Mouse (Mus musculus): ENCODE measurements around the gene Cyren. TPM values are rescaled to one million over a fixed set of nuclear protein-coding genes. Genes with fewer than 3 reads are reported as not detected.

Cyren gene
- polyA plus RNA-seq, 1 experiment from 2014 or later = 17.5 TPM

DNA sequence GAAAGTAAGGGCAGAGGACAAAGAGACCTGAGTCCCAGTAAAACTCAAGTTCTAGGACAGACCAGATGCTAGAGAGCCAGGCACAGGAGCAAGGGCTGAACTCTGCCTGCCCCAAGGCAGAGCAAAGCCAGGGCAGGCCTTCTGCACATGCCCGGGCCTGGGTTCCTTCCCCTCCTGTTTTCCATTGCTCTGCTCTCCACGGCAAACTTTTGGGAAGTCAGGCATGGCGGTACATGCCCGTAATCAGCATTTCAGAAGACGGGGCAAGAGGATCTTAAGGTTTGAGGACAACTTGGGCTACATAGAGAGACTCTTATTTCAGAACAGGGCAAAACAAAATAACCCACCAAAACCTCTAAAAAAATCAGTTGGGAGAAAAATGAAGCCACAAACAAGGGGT, 7.7 kb downstream of the Cyren start:
- Histone ChIP-seq H3K27me3 (ENCODE audit: poor library complexity, severe bottlenecking) (no peaks in the 10 kb centered on the region), H3K4me1 (peaks cover 27% of the 10 kb centered on the region), H3K36me3 (replicated peaks) (peaks cover 24% of the 10 kb centered on the region), H3K9me3 (no peaks in the 10 kb centered on the region), H3K27ac (peak overlapping the region; percentile 69), H3K4me3 (no peak overlapping the region)
- no peak for DNase-seq (ENCODE audit: extremely low spot score, low spot score)
- WGBS = 85% methylated on average over 5 of the region's 5 CpGs

DNA sequence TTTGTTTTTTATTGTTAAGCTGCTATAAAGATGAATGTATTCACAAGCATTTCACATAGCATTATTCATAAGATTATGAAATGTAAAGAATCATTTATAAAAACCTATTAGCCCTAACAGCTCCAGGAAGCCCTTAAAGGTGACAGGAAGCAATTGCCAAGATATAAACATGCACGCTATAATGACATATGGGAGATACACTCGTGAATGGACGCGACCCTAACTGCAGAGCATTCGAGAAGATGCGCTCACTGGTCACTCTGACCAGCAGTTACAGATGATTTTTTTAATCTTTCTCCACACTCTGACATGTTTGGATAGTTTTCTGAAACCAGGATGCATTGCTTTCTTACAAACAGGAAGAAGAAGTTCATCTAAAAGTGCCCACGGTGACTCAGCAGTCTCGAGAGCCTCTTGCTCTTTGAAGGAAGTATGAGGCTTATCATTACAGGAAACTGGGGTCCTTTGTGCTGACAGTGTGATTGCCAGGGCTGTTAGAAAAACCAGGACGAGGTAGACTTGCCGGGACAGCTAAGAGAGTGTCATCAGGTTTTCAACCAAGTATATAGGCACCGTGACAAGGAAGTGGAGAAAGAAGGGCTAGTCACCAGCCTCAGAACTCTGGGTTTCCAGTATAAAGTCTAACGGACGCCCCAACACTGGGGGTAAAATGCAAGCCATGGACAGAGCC, 8.5 kb downstream of the Cyren start:
- Histone ChIP-seq H3K4me1 (peaks cover 23% of the 10 kb centered on the region), H3K36me3 (replicated peaks) (peaks cover 17% of the 10 kb centered on the region), H3K27me3 (ENCODE audit: poor library complexity, severe bottlenecking) (no peaks in the 10 kb centered on the region), H3K4me3 (no peak overlapping the region), H3K9me3 (no peaks in the 10 kb centered on the region), H3K27ac (peak overlapping the region; percentile 69)
- no peak for DNase-seq (ENCODE audit: extremely low spot score, low spot score)
- 86% methylated on average over 13 of the region's 13 CpGs for WGBS

DNA sequence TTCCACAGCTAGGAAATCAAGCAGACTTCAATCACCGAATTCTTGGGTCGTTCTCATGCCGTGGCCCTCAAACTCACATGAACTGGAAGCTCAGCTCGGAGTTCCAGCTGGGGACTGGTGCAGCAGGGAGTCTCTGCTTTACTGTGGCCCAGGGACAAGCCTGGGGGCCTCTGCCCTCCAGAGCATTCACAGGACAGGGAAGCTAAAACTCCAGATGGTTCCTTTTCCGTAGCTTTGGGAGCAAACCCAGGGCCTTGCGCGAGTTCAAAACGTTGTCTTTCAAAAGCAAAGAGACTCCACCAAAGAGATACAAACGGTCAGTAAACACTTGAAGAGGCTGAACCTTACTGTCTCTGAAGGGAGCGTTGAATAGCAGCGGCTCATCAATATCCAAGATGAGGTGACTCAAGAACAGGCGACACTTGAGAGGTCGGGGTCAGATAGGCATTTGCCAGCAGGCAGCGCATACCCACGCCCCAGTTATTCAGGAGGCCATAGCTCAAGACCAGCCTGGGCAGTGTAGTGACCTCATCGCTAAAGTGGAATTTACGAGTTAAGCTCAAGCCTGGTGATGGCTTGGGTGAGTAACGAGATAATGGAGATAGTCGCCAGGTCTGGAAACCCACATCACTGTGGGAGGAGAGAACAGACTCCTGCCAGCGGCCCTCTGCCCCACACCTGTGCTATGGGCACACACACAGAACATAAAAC, 9.2 kb downstream of the Cyren start:
- H3K4me3 ChIP-seq = no peak overlapping the region
- no peak for DNase-seq (ENCODE audit: extremely low spot score, low spot score)
- no peaks in the 10 kb centered on the region for H3K27me3 ChIP-seq (ENCODE audit: poor library complexity, severe bottlenecking)
- H3K36me3 ChIP-seq (replicated peaks) = peaks cover 11% of the 10 kb centered on the region
- H3K27ac ChIP-seq = 0 out of 2 replicates have a peak overlapping the region, but pooled peaks have one; percentile 4
- H3K4me1 ChIP-seq = peaks cover 20% of the 10 kb centered on the region
- no peaks in the 10 kb centered on the region for H3K9me3 ChIP-seq
- 86% methylated on average over 20 of the region's 20 CpGs for WGBS

DNA sequence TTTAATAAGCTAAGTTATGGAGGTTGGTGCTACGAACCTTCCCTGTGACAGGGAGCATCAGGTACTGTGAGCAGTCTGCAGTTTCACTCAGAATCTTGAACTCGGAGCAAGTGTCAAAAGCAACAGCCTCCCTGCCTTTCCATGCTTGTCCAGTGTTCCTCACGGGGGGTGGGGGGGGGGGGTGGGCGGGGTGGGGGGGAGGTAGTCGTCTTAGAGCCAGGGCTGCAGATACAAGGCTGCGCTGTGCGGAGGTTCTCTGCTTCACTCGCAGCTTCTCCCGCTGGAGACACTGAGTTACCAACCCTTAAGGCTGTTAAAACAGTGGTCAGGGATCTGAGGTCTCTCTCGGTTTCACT, 9.9 kb downstream of the Cyren start:
- 84% methylated on average over 10 of the region's 10 CpGs for WGBS
- no peaks in the 10 kb centered on the region for H3K27me3 ChIP-seq (ENCODE audit: poor library complexity, severe bottlenecking)
- no peak for DNase-seq (ENCODE audit: extremely low spot score, low spot score)

DNA sequence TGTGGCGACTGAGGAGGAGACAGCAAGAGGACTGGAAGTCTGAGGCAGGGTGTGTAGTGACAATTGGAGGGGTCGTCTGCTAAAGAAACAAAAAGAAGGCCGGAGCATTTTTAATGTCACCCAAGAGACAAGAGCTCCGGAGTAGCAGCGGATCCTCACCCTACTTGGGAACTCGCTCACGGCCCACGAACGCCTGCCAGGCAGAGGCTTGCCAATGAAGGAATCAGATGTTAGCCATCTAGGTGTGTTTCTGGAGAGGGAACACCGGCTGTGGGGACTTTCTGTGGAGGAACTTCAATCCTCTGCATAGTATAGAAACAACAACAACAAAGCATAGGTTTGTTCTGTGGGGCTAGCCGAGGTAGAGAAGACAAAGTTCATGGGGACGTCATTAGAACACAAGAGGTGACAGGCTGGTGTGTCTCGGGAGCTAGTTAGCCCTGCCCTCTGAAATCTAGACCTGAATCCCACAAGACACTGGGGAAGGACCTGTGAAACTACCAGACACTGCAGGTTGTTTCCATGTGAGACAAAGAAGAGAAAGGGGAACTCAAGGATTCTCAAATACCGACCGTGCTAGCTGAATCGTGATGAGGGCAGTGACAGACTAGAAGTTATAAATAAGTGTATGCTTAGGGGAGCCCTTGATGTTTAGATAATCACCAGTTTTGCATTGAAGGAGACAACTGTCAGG, 10.4 kb downstream of the Cyren start:
- Histone ChIP-seq H3K4me1 (peaks cover 20% of the 10 kb centered on the region), H3K36me3 (replicated peaks) (0 out of 2 replicates have a peak, but pooled peaks cover under 1% of the 10 kb centered on the region), H3K4me3 (no peak overlapping the region), H3K9me3 (no peaks in the 10 kb centered on the region), H3K27ac (peak overlapping the region; percentile 54), H3K27me3 (ENCODE audit: poor library complexity, severe bottlenecking) (no peaks in the 10 kb centered on the region)
- DNase-seq (ENCODE audit: extremely low spot score, low spot score) = no peak
- WGBS = 83% methylated on average over 16 of the region's 16 CpGs

More for the DNA sequence above, 9.9 kb downstream of the Cyren start:
- H3K4me3 ChIP-seq = no peak overlapping the region
- no peak overlapping the region for H3K27ac ChIP-seq
- H3K9me3 ChIP-seq = no peaks in the 10 kb centered on the region
- H3K36me3 ChIP-seq (replicated peaks) = peaks cover 5% of the 10 kb centered on the region
- peaks cover 20% of the 10 kb centered on the region for H3K4me1 ChIP-seq

DNA sequence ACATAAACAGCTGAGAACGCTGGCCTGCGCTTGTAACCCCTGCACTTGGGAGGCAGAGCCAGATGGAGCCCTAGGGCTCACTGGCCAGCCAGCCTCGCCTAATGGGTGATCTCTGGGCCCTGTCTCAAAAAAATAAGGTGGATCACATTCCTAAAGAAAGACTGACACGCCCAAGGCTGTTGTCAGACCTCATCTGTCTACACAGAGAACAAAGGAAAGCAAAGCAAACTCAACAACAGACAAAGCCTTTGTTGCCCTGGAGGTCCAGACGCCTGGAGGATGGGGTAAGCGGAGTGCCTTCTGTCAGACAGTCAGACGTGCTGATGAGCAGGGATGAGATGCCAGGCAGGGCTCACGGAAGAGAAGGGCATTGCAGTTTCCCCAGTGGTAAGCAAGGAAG, 11.1 kb downstream of the Cyren start:
- no peaks in the 10 kb centered on the region for H3K27me3 ChIP-seq (ENCODE audit: poor library complexity, severe bottlenecking)
- H3K4me1 ChIP-seq = peaks cover 20% of the 10 kb centered on the region
- no peak for DNase-seq (ENCODE audit: extremely low spot score, low spot score)
- H3K4me3 ChIP-seq = no peak overlapping the region
- 55% methylated on average over 8 of the region's 8 CpGs for WGBS
- H3K9me3 ChIP-seq = no peaks in the 10 kb centered on the region
- H3K36me3 ChIP-seq (replicated peaks) = no peaks in the 10 kb centered on the region
- peak overlapping the region; percentile 54; the same call in 1 of the 2 replicates for H3K27ac ChIP-seq

DNA sequence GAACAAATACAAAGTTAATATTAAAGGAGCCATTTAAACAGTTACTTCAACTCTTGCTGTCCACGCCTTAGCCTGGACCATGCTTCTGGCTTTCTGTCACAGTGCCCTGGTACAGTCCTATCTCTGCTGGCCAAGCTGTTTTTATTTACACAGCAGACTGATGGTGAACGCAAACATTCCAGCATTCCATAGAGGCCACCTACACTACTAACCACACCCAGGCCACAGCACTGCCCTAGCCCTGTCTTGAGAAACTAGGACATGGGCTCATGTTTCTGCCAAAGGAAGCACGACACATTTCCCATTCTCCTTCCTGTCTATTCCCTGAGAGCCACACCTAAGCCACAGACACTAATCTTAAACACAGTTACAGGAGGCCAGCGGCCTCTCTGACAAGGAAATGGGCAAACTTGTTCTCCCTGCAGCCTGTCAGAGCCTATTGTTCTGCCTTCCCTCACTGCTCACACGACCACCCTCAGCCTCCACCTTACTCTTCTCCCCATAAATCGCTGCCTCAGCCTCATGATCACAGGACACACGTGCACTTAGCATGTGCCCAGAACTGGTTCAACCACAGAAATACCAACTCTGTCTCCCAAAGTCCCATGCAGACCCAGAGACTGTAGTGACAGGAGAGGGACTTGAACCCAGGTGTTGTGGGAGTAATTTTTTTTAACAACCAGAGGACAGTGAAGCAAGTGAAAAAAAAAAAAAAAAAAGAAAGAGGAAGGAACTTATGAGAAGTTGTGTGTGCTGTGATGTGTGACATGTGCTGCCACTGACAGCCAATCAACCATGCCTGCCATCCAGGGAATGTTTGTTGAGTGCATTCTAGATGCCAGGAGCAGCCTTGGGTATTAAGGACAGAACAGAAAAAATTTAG, 11.9 kb downstream of the Cyren start:
- Histone ChIP-seq H3K9me3 (no peaks in the 10 kb centered on the region), H3K36me3 (replicated peaks) (no peaks in the 10 kb centered on the region), H3K4me1 (peaks cover 17% of the 10 kb centered on the region), H3K27me3 (ENCODE audit: poor library complexity, severe bottlenecking) (no peaks in the 10 kb centered on the region), H3K4me3 (no peak overlapping the region), H3K27ac (no peak overlapping the region)
- no peak for DNase-seq (ENCODE audit: extremely low spot score, low spot score)
- 75% methylated on average over 7 of the region's 7 CpGs for WGBS

DNA sequence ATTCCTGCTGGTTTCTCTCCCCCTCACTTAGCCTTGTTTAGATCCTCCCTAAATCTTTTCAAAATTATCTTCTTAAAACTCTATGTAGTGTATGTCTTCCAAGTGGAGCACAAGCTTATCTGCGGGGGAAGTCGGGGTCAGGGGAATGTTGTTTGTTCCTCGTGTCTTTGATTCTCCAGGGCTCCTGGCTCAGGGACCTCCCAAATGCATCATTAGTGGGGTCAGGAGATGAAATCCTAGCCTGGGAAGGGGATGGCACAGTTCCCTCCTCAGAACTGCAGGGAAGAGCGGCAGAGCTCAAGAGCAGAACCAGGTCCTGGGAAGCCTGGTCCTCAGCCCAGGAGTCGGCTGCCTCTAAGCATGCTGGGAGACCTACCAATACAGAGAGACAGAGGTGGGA, 12.6 kb downstream of the Cyren start:
- DNase-seq (ENCODE audit: extremely low spot score, low spot score) = no peak
- no peaks in the 10 kb centered on the region for H3K9me3 ChIP-seq
- no peak overlapping the region for H3K27ac ChIP-seq
- H3K4me1 ChIP-seq = peaks cover 17% of the 10 kb centered on the region
- H3K27me3 ChIP-seq (ENCODE audit: poor library complexity, severe bottlenecking) = no peaks in the 10 kb centered on the region
- H3K36me3 ChIP-seq (replicated peaks) = no peaks in the 10 kb centered on the region
- WGBS = 67% methylated on average over 5 of the region's 5 CpGs
- no peak overlapping the region for H3K4me3 ChIP-seq

DNA sequence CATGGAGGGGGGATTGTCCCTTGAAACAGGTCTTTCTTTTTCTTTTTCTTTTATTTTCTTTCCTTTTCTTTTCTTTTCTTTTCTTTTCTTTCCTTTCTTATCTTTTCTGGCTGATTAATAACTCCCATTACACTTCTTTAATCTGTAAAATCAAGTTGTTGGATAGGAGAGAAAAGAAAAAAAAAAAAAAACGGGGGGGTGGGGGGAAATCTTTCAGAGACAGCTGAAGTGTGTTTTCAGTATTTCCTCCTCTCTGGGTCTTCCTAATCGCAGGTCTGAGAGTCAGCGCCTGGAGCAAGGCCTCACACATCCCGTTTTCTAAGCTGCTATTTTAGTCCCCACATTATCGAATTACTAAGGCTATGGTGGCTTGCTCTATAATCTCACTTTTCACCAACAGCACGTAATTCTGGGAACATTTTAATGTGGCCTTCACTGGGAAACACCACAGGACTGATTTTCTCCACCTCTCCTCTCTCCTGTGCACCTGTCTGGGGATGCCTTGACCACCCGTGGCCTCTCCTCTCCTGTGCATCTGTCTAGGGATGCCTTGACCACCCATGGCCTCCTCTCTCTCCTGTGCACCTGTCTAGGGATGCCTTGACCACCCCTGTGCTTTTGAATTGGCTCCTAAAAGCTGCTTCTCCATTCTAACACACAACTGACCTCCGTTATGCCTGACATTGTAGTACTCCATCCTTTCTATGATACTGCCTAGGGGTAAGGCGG, 13.9 kb downstream of the Cyren start:
- Histone ChIP-seq H3K36me3 (replicated peaks) (no peaks in the 10 kb centered on the region), H3K4me3 (no peak overlapping the region), H3K9me3 (no peaks in the 10 kb centered on the region), H3K4me1 (peaks cover 17% of the 10 kb centered on the region), H3K27ac (no peak overlapping the region), H3K27me3 (ENCODE audit: poor library complexity, severe bottlenecking) (no peaks in the 10 kb centered on the region)
- 71% methylated on average over 9 of the region's 9 CpGs for WGBS
- no peak for DNase-seq (ENCODE audit: extremely low spot score, low spot score)

DNA sequence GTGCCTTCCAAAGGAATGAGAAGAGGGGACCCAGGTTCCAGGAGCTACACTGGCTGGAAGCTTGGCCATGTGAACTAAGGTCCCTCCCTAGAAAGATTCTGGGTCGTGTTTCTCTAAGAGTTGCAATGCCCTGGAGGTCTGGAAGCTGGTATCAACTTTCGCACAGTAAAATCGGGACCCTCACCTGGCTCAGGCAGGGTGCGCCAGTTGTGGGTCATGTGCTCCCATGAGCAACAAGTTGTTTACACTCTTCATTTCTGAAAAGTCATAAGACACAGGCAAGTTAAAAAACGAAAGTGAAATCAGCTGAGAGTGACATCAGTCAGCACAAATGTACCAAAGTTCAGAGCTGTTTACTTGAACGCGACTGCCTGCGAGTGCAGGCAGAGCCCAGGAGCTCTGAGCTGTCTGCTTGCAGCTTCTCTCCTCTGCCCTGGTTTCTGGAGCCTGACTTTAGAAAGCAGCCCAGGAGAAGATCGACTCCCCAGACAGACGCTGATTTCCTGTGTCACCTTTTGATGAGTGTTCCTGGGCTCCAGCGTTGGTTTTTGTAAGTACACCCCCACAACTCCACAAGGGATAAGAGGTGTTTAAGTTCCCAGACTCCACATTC, 15.0 kb downstream of the Cyren start, which contains the start of gene Tmem140:
Gene Tmem140, plus strand, starts transcription at position 356 of the 613 bp plus-strand sequence.
- H3K27ac ChIP-seq = no peak within 1 kb of the TSS
- no peak for DNase-seq (ENCODE audit: extremely low spot score, low spot score)
- 68% methylated on average over 11 of the region's 11 CpGs for WGBS

DNA sequence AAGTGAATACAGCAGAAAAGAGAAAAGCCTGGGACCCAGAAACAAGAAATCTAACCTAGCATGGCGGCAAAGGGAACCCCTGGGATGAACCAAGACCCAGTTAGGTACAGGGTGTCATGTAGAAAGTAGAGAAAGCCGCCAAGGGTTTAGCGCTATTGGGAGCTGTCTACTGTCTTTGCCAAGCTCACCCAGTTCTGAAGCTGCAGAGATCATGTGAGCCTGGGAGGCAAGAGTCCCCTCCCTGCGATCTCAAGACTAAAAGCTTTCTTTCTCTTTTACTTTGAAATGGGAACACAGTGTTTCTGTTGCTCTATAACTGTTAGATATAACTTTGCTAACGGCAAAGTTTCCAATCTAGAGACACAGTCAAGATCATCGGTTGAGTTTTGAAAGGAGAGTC, 15.5 kb downstream of the Cyren start:
- Histone ChIP-seq H3K36me3 (replicated peaks) (no peaks in the 10 kb centered on the region), H3K4me3 (no peak overlapping the region), H3K9me3 (no peaks in the 10 kb centered on the region), H3K4me1 (peaks cover 16% of the 10 kb centered on the region), H3K27ac (no peak overlapping the region), H3K27me3 (ENCODE audit: poor library complexity, severe bottlenecking) (no peaks in the 10 kb centered on the region)
- 93% methylated on average over 6 of the region's 6 CpGs for WGBS
- DNase-seq (ENCODE audit: extremely low spot score, low spot score) = no peak

More for the DNA sequence above, 15.0 kb downstream of the Cyren start, which contains the start of gene Tmem140:
- no peaks in the 10 kb centered on the region for H3K9me3 ChIP-seq
- no peaks in the 10 kb centered on the region for H3K36me3 ChIP-seq (replicated peaks)
- no peak within 1 kb of the TSS for H3K4me3 ChIP-seq
- H3K4me1 ChIP-seq = peaks cover 17% of the 10 kb centered on the region
- no peaks in the 10 kb centered on the region for H3K27me3 ChIP-seq (ENCODE audit: poor library complexity, severe bottlenecking)

All from forebrain, embryonic 10.5 days (tissue).